Mouse (Mus musculus): Measurements from ENCODE around the gene Rasgef1b.

Gene Rasgef1b

DNA sequence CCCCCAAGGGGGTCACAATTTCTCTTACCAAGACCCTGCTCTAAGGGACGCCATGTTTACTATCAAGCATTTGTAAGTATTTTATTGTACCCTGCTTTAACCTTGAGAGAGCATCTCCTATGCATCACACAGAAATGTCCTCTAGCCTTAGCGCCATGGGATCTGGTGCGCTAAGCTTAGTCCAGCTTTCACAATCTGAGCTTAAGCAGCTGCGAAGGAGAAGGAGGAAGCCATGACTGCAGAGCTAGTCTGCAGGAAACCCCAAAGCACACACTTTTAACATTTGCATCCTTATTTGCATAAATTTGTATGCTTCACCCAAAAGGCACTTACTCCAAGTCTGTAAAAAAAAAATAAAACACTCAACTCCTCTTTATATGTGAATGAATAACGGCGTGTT, 354.4 kb downstream of the Rasgef1b start:
- no peak for DNase-seq (ENCODE audit: low spot score in 2 of 2)

DNA sequence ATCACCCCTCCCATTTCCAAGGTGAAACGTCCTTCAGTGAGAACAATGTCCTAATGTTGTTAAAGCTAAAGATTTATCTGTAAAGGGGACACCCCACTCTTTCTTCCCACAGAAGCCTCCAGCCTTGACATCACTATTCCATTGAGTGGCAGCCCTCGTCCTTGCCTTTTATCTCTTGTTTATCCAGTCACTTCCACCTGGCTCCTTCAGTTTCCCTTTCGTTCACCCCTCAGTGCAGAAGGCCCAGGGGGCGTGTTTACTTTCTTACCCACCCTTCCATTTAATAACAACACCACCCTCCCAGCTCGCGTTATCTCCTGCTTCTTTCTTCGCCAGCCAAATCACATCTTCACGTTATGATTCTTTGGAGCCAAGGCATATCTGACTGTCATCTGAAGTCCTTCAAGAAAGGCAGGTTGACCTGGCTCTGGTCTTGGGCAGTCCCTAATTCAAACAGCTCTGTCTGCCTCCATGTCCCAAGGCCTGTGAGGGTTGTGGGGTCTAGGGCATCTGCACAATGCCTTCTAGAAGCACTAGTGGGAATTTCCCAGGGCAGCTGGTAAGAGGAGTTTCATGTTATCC, 355.2 kb downstream of the Rasgef1b start:
- DNase-seq (ENCODE audit: low spot score in 2 of 2) = no peak

DNA sequence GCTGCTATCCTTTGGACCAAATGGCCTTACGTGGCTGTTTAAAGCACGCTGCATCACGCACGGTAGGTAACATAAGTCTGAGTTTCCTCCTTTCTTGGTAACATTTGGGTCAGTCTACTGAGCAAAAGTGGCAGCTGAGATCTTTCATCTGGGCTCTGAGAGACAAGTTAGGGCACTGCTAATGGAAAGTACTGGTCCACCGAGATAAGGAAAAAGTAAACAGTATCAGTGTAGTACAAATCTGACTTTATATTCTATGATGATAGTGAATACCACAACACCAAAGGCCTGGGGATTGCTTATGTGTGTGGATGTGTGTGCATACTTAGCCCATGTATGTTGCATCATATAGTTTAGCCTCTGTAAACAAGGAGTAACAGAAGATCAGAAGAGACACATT, 358.2 kb downstream of the Rasgef1b start:
- DNase-seq (ENCODE audit: low spot score in 2 of 2) = no peak

DNA sequence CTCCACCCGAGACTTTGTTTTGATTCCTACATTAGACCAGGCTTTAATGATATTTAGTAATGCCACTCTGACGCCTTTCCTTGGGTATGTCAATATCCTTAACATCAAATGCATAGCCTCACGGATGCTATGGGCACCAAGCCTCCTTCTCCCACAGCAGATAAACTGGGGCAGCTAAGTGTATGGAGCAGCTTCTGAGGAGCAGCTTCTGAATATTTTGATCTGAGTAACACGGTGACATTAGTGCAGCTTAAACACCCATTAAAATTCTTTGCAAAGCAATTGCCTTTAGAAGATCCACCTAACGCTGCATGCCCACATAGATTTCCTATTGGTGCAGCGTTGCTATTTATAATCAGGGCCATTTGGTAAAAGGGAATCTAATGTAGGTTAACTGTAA, 359.6 kb downstream of the Rasgef1b start:
- DNase-seq (ENCODE audit: low spot score in 2 of 2) = no peak

DNA sequence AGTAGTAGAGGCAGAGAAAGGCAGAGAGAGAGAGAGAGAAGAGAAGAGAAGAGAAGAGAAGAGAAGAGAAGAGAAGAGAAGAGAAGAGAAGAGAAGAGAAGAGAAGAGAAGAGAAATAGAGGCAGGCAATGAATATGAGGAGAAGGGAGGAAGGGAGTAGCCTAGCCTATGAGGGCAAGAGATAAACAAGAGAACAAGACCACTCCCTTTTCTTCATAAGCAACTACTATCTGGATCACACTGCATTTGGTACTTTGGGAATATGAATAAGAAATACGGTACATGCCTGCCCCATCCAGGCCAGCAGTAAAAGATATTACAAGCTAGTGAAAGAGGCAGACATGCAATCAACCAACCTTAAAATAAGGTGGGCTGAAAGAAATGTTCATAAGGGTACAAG, 360.2 kb downstream of the Rasgef1b start:
- no peak for DNase-seq (ENCODE audit: low spot score in 2 of 2)

DNA sequence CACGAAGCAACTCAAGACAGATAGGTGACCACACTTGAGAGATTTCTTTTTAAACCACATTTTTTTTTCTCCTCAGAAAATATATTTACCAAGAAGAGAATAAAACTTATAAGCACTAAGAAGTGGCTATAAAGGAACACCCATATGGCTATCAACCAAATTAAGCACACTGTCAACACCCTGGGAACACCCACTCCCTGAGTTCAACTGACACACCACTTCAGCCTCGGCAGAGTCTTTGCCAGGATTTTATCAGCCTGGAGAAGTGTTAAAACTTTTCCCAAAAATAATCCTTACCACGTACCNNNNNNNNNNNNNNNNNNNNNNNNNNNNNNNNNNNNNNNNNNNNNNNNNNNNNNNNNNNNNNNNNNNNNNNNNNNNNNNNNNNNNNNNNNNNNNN, 368.3 kb downstream of the Rasgef1b start:
- no peak for DNase-seq (ENCODE audit: low spot score in 2 of 2)

DNA sequence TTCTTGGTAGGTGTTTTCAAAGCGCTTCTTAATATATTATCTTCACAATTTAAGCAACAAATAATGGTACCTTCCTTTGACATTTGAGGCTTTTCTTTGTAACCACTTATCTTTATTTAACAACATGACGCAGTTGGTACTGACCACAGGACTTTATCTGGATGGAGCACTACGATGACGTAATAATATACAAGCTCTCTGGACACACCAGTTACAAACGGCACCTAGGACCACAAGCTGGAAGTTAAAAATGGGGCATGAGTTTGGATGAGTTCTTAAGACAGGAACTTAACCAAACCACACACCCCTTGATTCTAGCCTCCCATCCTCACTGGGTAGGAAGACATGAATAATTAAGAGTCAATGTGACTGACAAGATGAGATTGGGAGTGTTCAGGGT, 369.6 kb downstream of the Rasgef1b start:
- DNase-seq (ENCODE audit: low spot score in 2 of 2) = no peak

DNA sequence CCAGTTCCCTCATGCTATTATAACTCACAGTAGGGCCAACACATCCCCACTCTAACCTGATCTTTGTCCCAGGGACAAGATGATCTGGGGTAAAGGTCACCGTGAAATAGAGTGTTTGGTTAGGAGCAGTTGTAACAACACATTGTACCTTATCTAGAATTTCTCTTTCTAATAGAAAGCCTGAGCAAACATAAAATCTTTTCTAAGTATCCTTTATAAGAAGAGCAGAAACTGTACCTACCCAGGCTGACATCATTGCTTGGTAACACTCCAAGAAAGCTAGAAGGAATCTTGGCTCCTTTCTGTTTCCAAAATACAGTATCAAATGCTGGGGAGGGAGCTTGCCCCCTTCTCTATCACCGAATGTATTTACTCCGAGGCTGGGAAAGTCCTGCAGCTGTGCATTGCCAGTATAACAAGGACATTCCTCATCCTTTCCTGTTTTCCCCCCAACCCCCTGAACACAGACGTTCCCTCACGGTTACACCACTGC, 374.2 kb downstream of the Rasgef1b start:
- no peak for DNase-seq (ENCODE audit: low spot score in 2 of 2)

DNA sequence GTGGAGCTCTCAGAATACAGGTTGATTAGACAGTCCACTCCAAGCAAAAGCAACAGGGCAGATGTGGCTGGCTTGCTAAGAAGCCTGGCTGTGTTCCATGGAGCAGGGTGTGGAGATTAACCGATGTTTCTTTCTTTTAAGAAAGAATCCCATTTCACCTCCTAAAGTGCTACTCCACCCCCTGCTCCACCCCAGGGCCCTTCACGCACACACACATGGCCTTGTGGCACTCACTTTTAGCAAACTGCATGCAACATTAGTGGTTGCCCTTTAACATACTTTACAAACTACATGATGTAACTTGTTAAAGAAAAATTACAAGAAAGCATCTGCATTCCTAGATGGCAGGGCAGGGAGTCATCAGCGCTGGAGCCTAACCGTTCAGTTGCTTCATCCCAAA, 378.8 kb downstream of the Rasgef1b start:
- DNase-seq (ENCODE audit: low spot score in 2 of 2) = no peak

DNA sequence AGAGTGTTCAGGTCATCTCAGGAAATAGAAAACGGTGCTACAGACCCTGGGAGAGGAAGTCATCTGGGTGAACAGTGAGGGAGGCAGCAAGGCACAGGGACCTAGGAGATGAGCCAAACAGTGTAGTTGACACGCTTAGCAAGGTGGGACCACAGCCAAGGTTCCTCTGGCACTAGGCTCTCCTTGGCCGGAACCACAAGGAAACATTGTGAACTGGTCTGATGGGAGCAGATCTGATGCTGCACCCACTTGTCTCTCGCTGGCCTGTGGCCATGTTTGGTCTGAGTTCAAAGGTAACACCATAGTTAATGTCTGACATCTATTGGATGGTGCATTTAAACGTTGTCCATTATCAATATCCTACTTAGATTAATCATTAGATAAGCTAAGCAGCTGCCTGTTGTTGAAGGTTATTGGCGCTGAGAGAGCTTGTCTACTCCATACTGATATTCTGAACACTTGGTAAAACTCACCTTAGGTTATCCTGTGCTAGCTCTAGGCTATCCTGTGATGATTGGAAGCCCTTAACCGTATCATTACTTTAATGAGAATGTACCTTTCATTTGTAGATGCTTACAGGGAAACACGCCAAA, 380.5 kb downstream of the Rasgef1b start:
- DNase-seq (ENCODE audit: low spot score in 2 of 2) = no peak

DNA sequence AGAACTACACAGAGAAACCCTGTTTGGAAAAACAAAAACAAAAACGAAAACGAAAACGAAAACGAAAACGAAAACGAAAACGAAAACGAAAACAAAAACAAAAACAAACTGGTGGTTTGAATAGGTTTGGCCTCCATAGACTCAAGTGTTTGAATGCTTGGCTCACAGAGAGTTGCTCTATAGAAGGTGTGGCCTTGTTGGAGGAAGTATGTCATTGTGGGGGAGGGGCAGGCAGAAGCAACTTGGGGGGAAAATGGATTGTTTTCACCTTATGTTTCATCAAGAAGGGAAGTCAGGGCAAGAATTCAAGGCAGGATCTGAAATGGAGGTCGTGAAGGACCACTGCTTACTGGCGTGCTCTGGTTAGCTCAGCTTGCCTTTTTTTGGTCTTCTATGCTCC, 386.3 kb downstream of the Rasgef1b start:
- no peak for DNase-seq (ENCODE audit: low spot score in 2 of 2)

DNA sequence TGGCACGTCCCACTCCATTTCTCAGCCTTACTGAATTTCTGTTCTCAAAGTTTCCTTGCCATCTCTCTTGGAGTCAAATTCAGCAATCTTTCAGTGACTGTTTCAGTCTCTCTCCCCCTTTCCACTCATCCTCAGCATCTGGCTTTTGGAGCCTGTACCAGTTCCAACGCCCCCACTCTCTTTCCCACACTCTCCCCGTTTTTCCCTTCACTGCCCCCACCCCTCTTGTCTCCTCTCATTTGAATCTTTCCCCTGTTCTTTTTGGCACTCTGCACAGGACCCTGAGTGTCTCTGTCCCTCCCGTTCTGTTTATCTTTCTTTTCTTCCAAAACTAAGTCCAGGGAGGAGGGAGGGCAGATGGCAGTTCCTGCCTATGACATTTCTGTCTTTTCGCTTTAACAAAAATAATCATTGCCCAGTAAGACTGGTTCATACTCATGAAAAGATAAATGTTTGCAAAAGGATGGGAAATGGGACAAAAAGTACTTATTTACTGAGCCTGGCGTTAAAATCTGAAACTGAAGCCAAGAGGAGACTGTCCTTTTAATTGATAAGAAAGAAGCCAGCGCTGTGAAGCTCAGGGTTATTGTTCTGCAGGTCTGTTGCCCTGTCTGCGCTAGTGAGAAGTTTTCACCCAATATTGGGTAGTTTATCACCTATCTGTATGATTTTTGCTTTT, 388.4 kb downstream of the Rasgef1b start:
- DNase-seq (ENCODE audit: low spot score in 2 of 2) = no peak

DNA sequence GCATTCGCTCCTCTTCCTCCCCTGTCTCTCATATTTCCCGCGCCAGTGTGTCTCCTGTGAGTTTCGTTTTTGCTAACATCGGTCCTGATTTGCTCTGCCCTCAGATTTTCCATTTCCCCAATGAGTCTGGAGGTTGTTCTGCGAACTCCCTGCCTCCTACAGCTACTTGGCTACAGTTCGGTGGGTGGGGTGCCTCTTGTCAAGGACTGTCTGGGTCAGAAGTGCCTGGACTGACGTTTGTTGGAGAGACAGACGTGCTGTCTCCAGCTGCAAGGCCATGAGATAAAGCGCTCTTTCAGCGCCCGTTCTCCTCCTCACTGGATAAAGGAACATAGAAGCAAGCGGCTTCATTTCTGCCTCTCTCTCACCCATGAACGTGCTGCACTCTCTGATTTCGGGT, 389.1 kb downstream of the Rasgef1b start:
- DNase-seq (ENCODE audit: low spot score in 2 of 2) = no peak

DNA sequence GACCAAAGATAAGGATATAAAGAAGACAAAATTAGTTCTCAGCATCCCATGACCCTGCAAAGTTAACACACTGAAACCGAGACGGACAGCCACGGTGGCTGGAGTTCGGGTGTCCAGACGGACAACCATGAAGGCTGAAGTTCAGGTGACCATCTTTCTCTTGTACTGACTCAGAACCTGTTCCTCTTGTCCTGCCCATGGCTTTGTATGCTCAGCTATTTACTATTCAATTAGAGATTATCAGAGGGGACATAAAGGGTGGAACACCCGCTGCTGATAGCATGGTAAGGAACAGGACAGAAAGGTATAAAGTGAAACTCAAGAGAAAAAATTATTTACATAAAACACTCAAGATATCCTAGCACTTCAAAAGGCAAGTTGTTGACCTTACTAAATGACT, 390.0 kb downstream of the Rasgef1b start:
- no peak for DNase-seq (ENCODE audit: low spot score in 2 of 2)

DNA sequence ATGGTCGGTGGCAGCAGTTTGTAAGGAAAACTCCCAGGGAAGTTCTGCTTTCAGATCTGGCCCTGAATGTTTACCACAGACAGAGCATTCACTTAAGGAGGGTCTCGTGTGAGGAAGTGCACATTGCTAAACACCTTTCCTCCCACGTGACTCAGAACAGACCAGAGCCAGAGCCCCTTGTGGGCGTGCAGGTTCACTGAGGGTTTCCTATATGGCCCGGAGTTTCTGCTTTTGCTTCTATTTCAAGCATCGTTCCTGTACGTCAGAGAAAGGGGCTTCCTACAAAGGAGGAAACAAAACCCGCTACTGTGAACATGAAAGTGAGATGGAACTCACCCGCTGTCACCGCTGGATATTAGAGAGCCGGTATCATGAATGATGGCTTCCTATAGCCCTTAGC, 392.4 kb downstream of the Rasgef1b start:
- DNase-seq (ENCODE audit: low spot score in 2 of 2) = peak in 1 of 2 experiments; percentile 7

DNA sequence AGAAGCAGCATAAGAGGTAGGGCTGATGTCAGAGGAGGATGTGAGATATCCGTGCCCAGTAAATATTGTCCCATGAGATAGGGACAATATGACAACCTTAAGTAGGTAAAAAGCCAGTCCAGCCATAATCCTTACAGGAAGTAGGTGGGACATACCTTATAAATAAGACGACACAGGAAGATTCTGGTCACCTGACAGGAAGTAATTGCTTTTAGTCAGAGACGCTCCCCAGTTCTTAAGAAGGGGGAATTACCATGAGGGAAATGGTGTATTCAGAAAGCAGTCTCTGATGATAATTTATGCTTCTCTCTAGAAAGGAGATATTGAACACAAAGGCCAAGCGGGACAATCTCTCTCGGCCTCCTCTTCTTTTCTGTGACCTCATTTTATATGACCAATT, 394.8 kb downstream of the Rasgef1b start:
- no peak for DNase-seq (ENCODE audit: low spot score in 2 of 2)

DNA sequence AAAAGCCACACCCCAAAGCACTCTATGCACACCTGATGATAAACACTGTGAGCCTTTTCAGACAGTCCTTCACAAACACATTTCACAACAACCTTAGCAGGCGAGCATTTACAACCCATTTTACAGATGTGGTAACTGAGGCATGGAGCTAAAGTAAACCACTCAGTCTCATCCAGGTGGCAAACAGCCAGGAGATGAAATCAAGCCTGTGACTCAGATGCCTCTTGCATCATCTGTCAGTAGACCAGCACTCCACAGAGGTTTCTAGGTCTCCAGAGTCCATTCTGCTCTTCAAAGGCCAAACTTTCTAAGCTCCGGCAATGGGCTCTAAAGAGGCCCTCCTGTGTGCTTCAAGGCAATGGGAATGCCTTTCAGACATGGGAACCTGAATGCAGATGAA, 396.8 kb downstream of the Rasgef1b start:
- no peak for DNase-seq (ENCODE audit: low spot score in 2 of 2)

DNA sequence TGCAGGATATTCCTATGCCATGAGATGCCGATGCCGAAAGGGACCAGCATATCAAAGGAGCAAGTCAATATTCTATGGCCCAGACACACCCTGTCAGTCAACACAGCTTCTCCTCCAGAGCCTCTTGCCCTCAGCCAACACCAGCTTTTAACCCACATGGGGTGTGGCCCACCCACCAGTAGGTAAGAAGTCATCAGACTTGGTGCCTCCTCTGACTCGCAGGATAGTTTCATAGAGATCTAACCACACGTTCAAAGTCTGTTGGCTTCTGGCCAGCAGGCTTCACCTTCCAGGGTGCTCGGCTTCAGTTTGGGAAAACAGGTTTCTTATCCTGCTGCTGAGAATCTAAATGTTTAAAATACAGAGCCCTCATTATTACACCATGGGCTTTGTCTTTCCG, 399.8 kb downstream of the Rasgef1b start:
- DNase-seq (ENCODE audit: low spot score in 2 of 2) = no peak

DNA sequence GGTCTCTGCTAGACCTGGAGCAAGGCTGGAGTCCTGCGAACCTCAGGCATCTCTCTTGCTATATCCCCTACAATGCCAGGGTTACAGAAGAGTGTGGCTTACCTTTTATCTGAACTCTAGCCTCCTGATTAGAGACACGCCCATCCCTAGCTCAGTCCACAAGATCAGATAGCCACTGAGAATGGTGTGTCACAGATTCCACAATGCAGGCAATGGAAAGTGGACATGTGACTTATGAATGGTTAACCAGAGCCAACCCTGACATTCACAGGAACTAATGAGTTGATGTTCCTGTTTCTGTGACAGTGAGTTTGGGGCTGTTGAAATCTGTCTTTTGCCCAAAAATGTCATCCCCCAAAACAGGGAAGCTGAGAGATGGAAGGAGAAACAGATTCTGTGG, 401.8 kb downstream of the Rasgef1b start:
- DNase-seq (ENCODE audit: low spot score in 2 of 2) = no peak

DNA sequence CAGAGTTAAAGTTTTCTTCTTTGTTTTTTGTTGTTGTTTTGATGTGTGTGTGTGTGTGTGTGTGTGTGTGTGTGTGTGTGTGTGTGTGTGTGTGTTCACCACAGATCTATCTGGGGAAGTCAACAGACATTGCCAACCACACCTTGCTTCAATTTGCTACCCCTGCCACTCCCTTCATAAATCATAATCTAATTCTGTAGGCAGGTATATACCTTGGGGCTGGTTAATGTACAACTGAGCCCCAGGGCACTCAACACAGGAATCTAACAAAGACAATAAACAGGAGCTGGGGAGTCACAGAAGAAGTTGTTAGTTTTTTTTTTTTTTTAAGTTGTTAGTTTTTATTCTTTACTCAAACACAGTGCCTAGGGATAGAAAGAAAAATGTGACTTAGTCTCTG, 403.6 kb downstream of the Rasgef1b start:
- no peak for DNase-seq (ENCODE audit: low spot score in 2 of 2)

DNA sequence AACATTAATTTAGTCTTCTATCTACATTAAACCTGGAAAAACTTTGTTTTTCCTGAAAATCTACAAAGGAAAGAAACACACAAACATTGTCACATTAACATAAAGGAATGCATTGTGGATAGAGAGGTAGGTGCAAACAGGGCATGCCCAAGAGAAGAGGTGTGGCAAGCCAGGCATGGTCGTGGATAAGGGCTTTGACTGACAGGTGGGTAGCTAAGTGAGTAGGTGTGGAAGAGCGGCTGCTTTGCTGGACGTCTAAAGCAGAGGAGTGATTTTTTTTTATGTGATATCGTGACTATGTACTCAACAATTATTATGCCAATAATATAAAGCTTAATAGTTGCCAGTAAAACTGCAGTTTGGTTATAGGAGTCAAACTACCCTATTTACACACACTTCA, 408.1 kb downstream of the Rasgef1b start:
- no peak for DNase-seq (ENCODE audit: low spot score in 2 of 2)

DNA sequence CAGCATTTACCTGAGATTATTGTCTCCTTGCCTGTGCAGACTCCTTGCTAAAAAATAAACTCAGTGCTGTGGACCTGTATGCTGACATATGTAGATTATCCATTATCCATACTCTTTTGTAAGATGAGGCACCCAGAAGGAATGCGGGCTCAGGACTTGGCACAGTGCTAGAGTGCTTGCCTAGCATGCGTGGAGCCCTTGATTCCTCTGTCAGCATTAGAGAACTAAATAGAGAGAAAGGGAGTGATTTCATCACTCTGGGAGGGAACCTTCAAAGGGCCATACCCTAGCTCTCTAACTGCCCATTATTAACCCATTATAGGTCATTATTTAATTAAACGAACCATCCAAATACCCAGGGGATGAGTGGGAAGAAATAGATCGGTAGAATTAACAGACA, 430.9 kb downstream of the Rasgef1b start:
- DNase-seq (ENCODE audit: low spot score in 2 of 2) = no peak

DNA sequence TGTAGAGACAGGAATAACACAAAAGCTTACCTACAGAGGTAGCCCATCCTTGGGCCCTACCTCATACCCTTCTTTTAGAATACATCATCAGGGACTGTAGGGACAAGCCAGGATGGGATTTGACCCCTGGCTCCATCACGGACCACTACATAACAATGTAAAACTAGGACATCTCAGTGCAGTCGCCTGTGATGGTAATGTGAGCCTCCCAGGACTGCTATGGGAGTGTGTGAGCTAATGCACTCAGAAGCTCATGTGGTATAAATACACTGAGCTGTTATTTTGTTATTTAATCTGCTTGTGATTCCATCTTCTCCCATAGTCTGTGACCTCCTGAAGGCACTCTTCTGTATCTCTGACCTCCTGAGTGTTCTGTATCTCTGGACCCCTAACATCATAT, 432.5 kb downstream of the Rasgef1b start:
- DNase-seq (ENCODE audit: low spot score in 2 of 2) = no peak
